Mouse (Mus musculus) thymus, postnatal 25 days (tissue): ENCODE data around the gene Afg1l.

ENCODE experiments used
- DNase-seq: peaks from one replicate; pipeline ENCODE4 v3.0.0; 2022

Gene Afg1l

GRCm38 (mm10) chr10:42478341-42478720, at the start of gene Afg1l:
Afg1l (minus strand) TSS chr10:42478565.
- DNase-seq, result peak; percentile 97

- no peak for DNase-seq
These were observed 47.3 kb upstream of the Afg1l start for GRCm38 (mm10) chr10:42525682-42526081.

GRCm38 (mm10) chr10:42523556-42524162, 45.3 kb upstream of the Afg1l start:
- no peak for DNase-seq

GRCm38 (mm10) chr10:42522912-42523311, 44.5 kb upstream of the Afg1l start:
- DNase-seq, result no peak

- DNase-seq, result no peak
These were observed 43.1 kb upstream of the Afg1l start for GRCm38 (mm10) chr10:42521315-42521981.

GRCm38 (mm10) chr10:42518363-42518762, 40.0 kb upstream of the Afg1l start:
- peak; percentile 40 for DNase-seq

GRCm38 (mm10) chr10:42514125-42514524, 35.8 kb upstream of the Afg1l start:
- DNase-seq, result no peak

- DNase-seq, result no peak
These were observed 33.1 kb upstream of the Afg1l start for GRCm38 (mm10) chr10:42511184-42512135.

GRCm38 (mm10) chr10:42510141-42510540, 31.8 kb upstream of the Afg1l start:
- DNase-seq, result no peak

GRCm38 (mm10) chr10:42504096-42504710, 25.8 kb upstream of the Afg1l start:
- DNase-seq, result no peak

- DNase-seq, result no peak
These were observed 24.2 kb upstream of the Afg1l start for GRCm38 (mm10) chr10:42502349-42503111.

- peak; percentile 96 for DNase-seq
These were observed 23.5 kb upstream of the Afg1l start, which contains the start of gene Snx3 for GRCm38 (mm10) chr10:42501775-42502348. Snx3 (plus strand) TSS chr10:42502030.

GRCm38 (mm10) chr10:42501161-42501560, 22.8 kb upstream of the Afg1l start:
- no peak for DNase-seq

- DNase-seq, result no peak
These were observed 22.2 kb upstream of the Afg1l start for GRCm38 (mm10) chr10:42500611-42501010.

GRCm38 (mm10) chr10:42493000-42493399, 14.6 kb upstream of the Afg1l start:
- DNase-seq, result no peak

- no peak for DNase-seq
These were observed 13.8 kb upstream of the Afg1l start for GRCm38 (mm10) chr10:42492027-42492771.

GRCm38 (mm10) chr10:42491158-42491557, 12.8 kb upstream of the Afg1l start:
- no peak for DNase-seq

- DNase-seq, result no peak
These were observed 10.4 kb upstream of the Afg1l start for GRCm38 (mm10) chr10:42488606-42489296.

GRCm38 (mm10) chr10:42480719-42481118, 2.4 kb upstream of the Afg1l start:
- no peak for DNase-seq

GRCm38 (mm10) chr10:42477550-42478340, 620 bp downstream of the Afg1l start:
- no peak for DNase-seq
